Mouse (Mus musculus): ENCODE results near the gene 1700049E17Rik1. TPM values are rescaled to one million over a fixed set of nuclear protein-coding genes. Genes with fewer than 3 reads are reported as not detected.

1700049E17Rik1 gene
- not detected for polyA plus RNA-seq (2017; shearing (Covaris generic))

GRCm38 (mm10) chr14:41924649-41925048 lies at the start of gene 1700049E17Rik1:
Gene 1700049E17Rik1 (plus strand): TSS chr14:41924949.

GRCm38 (mm10) chr14:41907190-41907589 lies 17.6 kb upstream of the 1700049E17Rik1 start, which contains the start of gene Gm7980:
Gene Gm7980 (minus strand): TSS chr14:41907290.

GRCm38 (mm10) chr14:41943695-41944094 lies 18.9 kb downstream of the 1700049E17Rik1 start, which contains the start of gene 1700024B05Rik:
Gene 1700024B05Rik (plus strand): TSS chr14:41943995.

GRCm38 (mm10) chr14:41967827-41968226 lies 43.1 kb downstream of the 1700049E17Rik1 start, which contains the start of gene Gm6401:
Gene Gm6401 (minus strand): TSS chr14:41967927.

Other genes starting within 250 kb of the 1700049E17Rik1 start
- gene Gm8068, start 223.1 kb upstream of the 1700049E17Rik1 start, polyA plus RNA-seq (2017; shearing (Covaris generic)): not detected
- gene Gm7929, start 174.3 kb upstream of the 1700049E17Rik1 start, polyA plus RNA-seq (2017; shearing (Covaris generic)): not detected
- gene Gm47189, start 152.5 kb upstream of the 1700049E17Rik1 start, polyA plus RNA-seq (2017; shearing (Covaris generic)): not detected
- gene Gm7980, start 17.7 kb upstream of the 1700049E17Rik1 start, polyA plus RNA-seq (2017; shearing (Covaris generic)): not detected
- gene 1700024B05Rik, start 19.0 kb downstream of the 1700049E17Rik1 start, polyA plus RNA-seq (2017; shearing (Covaris generic)): 0.43 TPM
- gene Gm6401, start 43.0 kb downstream of the 1700049E17Rik1 start, polyA plus RNA-seq (2017; shearing (Covaris generic)): not detected
- gene Gm3543, start 58.4 kb downstream of the 1700049E17Rik1 start, polyA plus RNA-seq (2017; shearing (Covaris generic)): not detected
- 0.27 TPM for gene Gm7951, start 192.4 kb downstream of the 1700049E17Rik1 start, polyA plus RNA-seq (2017; shearing (Covaris generic))
- not detected for gene Gm17027, start 237.7 kb downstream of the 1700049E17Rik1 start, polyA plus RNA-seq (2017; shearing (Covaris generic))

Measured in effector memory CD4-positive, alpha-beta T cell, adult 7 months (primary cell).